Mouse (Mus musculus): Measurements from ENCODE around the gene Mettl24.

Gene Mettl24

DNA sequence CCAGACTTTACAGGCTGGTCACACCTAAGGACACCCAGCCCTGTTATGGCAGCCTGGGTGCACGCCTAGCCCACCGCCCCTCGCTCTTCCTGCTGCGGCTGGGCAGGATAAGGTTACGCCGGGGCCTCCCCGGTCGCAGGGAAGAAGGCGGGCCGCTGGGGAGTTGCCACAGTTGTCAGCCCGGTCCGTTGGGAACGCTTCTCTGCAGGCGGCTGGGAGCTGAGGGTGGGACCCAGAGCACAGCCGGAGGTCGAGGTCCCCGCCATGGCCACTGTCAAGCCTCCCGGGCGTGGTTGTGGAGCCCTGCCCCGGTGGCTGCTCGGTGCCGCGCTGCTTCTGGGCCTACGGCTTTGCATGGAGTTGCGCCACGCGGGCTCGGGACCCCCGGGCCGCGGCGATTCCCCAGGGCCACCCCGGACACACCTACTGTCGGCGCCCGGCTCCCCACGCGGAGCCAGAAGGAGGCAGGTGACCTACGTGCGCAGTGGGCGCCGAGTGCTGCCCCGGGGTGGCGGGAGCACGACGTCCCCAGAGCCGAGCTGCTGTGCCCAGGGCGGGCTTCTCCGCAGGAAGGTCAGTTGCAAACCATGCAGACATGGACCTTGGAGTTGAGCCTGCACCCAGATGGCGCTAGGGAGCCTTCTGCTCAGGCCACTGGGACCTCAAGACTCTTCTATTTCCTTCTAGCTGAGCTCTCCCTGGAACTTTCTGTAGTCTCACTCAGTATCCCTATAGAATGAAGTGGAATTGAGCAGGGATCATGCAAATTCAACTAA, at the start of gene Mettl24:
TSS of gene Mettl24 (plus strand) at position 191 of the 776 bp plus-strand sequence.
- peak; percentile 8 for DNase-seq

DNA sequence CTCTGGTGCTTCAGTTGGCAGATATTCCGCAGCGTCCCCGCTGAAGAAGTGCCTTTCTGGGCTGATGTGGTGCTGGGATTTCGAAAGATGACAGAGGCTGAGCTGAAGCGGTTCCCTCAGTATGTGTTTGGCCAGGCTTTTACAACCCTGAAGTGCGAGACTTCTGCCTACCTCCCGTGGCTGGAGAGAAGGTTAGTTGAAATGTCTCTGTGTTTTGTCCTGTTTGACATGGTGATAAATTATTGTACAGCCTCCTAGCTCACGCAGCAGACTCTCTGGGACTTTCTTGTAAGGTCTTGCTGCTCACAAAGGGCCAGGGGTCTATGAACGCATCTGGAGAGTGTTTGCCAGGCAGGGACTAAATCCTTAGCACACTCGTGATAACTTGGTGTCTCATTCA, 45.8 kb upstream of the Mettl24 start:
- no peak for DNase-seq

DNA sequence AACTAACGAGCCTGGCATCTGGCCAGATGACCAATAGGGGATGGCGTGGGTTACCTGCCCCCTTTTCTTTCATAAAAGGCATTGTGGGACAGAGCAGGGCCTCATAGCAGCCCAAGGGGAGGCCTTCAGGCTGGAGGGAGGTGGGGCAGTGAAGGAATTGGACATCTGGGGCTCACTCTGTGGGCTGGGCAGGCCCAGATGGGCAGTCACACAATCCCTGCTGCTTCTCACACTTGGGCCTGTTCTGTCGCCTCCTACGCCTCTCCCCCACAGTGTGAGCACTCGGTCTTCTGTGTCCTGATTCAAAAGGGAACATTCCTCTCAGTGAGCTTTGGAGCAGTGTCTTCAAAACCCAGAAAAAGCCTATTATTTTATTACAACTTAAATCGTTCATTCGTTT, 44.8 kb upstream of the Mettl24 start:
- DNase-seq: no peak

DNA sequence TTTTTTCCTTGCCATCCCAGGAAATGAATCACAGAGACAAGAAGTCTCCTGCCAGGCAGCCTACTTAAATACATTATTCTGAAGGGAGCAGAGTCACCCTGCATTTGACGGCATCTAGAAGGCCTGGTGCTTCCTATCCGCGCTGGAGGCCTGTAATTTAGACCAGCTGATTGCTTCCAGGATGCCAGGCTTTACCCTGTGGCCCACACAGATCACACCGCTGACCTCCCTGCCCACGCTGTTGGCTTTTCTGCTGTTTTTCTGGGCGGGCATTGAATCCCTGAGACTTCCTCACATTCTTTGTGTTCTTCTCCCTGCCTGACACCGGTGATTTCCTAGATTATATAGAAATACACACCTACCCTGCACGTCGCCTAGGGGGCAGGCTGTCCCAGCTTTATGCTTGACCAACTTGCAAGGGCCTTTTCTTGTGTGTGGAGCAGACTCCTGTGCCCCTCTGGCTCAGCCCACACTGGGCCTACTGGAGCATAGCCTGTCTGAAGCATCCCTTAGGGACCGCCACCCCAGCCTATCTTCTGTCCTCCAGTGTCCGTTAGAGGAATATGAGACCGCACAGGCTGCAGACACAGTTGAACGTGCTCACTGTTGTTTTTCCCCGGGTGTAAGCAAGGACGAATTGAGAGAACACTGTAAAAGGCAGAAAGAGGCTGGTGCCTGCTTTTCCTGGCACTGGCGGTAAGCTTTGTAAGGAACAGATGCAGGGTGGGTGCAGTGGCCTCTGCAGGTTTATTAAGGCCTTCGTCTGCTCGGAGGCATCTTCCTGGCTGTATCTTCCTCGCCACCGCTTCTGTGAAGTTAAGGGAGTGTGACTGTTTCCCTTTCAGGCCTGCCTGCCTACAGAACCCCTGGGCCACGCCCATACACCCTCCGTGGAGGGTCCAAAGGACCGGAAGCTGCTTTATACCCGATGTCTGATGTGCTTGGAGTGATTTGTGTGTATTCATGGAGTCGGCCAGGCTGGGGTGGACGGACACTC, 44.0 kb upstream of the Mettl24 start:
- DNase-seq: no peak

DNA sequence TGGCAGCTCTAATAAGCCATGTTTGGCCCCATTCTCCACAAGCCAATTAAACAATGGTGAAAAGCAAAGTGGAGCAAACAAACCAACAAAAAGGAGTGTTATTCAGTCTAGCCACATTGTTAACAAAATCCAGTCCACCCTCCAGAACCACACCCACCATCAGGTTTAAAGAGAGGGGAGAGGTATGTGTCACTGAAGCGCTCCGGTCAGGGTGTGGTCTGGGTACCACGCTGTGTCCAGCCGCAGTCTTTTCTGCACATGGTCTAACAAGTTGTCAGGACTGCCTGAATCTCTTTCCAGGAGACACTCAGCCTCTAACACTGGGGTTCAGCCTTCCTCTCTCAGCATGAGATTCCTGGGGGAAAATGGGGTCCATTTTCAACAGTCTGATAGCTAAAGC, 42.7 kb upstream of the Mettl24 start:
- DNase-seq: no peak

DNA sequence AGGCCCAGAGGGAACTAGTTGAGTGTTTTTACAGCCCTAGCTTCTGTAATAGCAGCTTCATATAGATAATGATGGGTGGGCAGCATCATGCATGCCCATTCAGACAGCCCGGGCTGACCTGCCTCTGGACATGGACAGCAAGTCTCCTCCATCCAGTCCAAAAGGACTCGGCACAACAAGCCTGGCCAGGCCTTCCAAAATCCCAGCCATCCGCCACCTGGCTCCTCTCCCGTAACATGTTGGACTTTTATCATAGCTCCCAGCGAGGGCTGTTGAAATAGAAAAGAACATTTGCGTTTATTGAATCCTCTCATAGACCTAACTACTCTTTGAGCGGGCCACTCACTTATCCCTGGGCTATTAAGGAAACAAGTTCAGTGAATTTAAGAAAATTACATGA, 41.2 kb upstream of the Mettl24 start:
- DNase-seq: no peak

DNA sequence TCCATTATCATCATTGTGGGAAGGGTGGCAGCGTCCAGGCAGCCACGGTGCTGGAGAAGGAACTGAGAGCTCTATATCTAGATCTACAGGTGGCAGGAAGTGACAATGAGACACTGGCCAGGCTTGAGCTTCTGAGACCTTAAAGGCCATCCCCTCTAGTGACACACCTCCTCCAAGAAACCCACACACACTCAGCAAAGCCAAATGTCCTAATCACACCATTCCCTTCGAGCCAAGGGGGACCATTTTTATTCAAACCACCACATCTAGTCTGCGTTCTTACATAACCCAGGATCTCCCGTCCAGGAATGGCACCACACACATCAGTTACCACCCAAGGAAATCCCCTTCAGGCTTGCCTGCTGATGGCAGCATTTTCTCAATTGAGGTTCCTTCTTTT, 40.0 kb upstream of the Mettl24 start:
- DNase-seq: no peak

DNA sequence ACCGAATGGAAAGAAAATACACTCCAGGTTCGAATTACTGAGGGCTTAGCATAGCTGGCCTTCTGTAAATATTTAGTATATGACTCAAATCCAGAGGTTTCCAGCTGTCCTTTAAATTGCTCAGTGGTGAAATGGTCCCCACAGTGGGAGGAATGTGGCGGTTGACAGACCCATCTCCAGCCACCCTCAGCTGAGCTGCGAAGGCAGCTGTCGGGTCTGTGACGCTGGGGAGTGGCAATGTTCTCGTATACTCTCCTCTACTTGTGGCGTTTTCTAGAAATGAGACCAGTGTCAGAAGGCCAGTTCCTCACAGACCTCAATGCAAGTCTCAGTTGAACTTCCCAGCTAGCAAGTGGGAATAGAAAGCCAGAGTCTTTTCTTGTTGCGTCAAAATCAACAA, 38.6 kb upstream of the Mettl24 start:
- no peak for DNase-seq

DNA sequence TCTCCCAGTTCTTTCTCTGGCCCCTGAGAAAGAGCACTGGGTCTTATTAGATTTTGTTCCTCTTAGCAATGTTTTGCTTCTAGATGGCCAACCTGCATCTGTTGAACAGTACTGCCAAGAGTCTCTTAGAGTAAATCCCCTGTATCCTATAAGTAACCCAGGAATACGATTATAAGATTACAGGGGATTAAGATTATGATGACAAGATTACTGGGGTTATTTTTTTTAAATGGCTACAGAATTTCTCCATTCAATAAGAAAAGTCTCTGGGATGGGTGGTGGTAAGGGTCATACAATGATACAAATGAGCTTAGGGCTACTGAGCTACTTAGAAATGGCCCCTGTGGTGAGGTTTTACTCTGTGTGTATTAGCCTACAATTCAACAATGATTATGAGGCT, 37.7 kb upstream of the Mettl24 start:
- DNase-seq: no peak

DNA sequence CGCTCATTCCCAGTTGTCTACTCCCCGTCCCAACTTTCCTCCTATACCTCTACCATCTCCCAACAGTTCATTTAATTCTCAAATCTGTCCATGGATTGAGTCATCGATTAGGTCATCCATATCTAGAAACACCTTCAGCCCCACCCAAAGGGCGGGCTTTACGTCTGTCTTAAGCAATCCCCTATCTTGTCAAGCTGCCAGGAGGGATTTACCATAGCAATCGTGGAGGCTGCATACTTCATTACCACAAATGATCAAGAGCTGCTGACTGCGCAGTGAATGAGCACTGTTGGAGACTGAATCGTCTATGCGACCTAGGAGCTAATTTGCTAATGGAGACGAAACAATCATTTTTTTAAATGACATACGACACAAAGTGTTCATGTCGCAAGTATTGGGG, 34.3 kb upstream of the Mettl24 start:
- no peak for DNase-seq

DNA sequence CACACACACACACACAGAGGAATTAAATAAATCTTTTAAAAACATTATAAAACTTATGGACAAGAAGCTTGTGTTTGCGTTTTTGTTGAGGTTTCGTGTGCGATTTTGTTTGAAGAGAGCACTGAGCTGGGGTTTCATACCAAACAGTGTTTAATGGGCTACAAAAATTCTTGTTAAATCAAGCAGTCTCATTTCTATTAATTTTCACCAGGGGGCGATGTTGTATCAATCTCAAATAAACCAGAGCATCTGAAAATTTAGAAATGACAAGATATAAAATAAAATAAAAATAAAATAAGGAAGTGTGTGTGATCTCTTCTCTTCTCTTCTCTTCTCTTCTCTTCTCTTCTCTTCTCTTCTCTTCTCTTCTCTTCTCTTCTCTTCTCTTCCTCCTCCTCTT, 33.4 kb upstream of the Mettl24 start:
- DNase-seq: no peak

DNA sequence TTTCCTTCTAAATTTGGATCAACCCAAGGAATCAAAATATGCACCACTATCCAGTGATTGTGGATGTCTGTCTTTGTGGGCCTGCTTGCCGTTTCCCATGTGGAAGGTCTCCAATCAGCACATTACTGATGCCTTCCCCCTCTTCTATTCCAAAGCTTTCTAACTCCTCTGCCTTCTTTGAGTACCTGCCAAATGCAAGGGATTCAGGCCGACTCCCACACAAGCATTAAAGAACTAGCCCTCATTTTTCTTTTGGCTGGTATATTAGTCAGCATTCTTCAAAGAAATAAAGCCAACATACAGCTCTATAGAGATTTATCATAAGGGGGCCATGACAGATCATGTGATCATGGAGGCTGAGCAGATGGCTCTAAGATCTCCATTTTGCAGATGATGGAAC, 31.4 kb upstream of the Mettl24 start:
- no peak for DNase-seq

DNA sequence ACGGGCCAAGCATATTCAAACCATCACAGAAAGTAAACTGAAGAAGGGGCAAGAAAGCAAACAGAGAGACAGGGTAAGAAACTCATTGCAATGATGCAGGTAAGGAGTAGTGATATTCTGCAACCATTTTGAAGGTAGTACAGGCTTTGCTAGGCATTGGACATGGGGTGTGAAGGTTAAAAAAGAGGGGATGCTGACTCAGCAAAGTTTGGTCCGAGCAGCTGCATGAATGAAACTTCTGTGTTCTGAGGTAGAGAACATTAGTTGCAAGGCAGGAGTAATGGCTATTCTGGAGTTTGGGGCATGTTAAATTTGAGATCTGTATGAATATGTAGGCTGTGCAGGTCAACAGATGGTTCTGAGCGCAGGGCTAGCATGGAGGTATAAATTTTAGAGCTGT, 17.8 kb upstream of the Mettl24 start:
- DNase-seq: no peak

DNA sequence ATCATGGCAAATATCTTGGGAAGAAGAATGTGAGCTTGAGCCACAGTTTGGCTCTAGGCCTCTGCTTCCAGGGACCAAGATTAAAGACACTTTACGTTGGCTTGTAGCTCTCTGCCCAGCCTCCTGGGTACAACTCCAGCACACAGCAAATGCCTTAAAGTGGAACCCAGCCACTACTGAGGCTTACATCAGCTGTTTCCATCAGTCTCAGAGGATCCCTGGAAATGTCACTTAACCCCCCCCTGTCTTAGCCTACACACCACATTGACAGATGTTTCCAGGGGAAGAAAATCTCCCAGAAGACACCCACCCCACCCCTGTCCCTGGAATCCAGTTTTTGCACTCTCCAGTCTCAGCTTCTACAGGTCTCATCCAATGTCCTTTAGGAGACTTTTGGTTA, 16.1 kb upstream of the Mettl24 start:
- no peak for DNase-seq

DNA sequence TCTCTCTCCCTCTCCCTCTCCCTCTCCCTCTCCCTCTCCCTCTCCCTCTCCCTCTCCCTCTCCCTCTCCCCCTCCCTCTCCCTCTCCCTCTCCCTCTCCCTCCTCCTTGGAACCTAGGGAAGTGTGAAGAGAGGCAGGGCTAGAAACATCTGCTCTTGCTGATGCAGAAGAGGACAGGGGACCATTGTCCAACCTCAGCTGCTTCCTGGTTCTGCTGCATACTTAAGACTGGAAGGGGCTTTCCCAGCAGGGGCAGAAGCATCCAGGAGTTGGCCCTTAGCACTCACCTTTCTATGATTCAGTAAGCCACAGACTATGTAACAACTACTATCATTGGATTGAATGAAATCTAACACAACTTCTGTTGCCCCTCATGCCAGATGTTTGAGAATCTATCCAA, 14.4 kb upstream of the Mettl24 start:
- DNase-seq: no peak

DNA sequence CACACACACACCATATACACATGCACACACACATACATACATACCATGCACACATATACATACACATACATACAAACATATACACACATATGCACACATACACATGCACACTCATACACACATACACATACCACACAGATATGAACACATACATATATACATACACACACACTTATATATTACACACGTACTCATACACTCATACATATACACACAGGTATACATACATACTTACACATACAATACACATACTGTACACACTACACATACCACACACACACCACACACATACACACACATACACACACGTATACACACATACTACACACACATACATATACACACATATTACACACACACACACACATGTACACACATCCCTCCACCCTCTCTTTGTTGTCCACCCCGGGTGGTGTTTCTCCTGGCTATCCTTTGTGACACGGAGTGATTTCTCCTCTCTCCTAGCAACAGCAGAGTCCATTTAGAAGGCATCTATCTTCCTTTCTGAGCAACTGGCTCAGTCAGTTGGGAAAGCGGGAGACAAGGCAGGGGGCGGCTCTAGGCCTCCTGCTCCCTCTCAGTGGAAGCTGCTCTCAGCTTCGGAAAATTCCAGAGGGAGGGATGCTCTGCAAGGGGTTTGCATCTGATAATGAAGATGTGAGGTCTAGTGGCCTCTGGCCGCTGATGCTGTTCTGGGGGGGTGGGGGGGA, 10.3 kb upstream of the Mettl24 start:
- DNase-seq: no peak

DNA sequence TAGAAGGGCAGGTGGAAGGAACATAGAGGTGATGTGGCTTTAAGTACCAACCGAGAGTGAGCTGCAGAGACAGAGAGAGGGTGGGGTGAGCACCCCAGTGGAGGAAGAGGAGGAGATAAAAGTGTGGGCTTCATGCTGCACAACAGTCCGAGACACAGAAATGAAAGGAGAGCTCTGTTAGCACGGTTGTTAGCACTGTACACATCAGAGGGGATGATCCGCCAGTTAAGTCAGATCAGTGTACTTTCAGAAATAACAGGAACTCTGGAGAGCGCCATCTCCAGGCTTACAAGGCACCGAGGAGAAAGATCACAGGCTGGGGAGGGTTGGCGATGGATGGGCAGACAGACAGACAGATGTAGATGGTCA, 9.8 kb upstream of the Mettl24 start:
- no peak for DNase-seq

DNA sequence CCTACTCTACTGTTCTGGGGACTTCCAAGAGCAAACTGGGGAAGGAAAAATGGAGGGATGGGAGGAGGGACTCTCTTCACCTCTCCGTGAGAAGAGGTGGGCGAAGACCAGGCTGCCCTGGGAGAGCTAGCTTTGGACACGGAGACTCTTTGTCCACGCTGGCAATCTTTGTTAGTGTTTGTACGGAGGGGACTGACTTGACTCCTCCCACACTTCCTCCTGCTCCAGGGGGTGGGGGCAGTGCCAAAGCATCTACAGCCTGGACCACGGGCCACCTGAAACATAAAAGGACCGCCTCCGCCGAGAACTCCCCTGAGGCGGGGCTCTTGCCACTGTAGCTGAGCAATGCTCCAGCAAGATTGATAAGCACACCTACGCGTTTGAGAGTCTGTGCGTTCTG, 8.9 kb upstream of the Mettl24 start:
- DNase-seq: no peak

DNA sequence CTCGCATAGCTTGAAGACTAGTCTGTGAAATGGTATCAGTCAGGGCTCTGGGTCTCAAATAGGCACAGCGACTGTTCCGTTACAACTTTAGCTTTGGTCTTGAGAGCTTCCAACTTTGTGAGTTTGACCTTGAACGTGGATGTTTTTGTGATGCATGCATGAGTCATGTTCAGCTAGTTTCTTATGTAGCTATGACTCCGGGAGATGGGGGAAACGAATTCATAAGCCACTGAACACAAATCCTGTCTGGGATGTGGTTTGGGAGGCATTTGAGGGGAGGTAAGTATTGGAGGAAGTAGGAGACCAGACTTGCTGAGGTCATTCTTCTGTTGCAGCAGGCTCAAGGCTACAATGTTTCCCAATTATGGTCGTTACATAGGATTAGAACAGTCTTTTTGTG, 7.2 kb upstream of the Mettl24 start:
- no peak for DNase-seq

DNA sequence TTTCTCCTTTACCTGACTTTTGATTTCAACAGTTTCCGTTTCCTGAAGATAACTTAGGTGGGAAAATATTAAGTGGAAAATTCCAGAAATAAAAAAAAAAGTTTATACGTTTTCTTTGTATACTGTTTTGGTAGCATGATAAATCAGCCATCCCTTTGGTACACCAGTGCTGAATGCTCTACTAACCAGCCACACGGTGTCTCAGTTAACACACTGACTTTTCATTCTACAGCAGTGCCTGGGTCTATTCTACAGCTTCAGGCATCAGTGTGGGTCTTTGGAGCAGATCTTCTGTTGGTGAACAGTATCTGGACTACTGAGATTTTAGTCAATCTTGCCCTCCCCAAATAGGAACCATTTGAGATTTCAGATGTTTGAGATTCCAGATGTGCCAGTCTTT, 4.6 kb upstream of the Mettl24 start:
- DNase-seq: no peak

DNA sequence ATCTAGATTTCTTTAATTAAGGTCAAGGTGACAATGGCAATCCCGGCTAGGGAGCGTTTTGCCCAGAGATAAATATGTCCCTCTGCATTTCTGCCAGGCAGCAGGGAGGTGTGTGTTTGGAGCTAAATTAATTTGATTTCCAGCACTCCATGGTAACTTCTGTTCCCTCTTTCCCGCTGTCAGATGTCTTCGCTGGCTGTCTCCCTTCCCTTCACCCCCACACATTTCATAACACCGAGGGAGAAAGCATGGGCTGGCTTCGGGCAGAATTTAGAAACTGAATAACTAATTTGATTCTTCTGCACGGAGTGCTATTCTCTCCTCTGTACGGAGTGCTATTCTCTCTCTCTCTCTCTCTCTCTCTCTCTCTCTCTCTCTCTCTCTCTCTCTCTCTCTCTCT, 612 bp upstream of the Mettl24 start:
- DNase-seq: no peak

DNA sequence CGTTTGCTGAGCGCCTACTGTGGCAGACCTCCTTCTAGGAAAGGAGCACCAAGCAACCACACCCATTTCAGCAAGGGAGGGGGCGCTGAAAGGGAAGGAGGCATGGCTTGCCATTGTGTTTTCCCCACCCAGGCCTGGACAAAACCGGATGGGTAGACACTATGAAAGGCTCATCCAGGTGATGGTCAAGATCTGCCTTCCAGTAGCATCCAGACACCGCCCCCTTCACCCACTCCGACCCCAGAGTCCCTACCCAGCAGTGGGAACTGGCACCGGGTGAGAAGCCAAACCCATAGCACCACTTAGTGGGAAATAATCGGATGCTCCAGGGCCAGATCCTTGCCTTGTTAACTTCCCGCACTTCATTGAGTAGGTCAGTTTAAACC, 779 bp downstream of the Mettl24 start:
- DNase-seq: no peak

DNA sequence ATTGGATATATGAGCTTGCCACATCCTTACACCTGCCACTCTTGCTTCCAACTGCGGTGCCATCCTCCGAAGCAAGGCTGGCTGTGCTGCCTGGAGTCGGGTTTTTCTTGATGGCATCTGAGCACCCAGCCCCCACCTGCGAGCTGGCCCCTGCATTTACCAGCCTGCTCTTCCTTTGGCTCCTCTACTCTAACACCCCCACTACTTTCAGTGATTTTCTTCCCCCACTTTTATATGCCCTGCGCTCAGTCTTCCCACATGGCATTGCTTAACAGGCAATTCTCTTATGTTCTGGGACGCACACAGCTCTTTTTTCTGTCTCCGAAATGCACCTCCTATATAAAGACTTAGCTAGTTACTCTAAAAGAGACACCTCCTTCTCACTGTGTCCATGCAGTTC, 1.2 kb downstream of the Mettl24 start:
- DNase-seq: no peak

DNA sequence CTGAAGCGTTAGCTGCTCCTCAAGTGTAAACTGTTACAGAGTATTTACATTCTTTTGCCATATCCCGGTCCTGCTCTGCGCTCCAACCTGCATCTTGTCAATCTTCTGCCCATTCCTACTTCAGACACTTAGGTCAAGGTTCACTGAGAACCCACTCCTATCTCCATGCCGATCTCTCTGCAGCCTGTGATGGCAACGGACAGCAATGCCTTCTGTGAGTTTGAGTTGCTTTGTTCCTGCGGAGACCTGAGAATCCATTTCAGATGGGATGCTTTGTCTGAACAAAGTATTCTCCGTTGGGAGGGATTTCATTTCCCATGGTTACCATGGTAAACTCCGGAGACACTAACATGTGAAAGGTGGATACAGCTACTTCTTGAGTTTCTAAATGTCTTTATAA, 2.6 kb downstream of the Mettl24 start:
- no peak for DNase-seq
